Mouse (Mus musculus): ENCODE measurements around the gene Anpep.

The Anpep gene

GRCm38 (mm10) chr7:79860811-79861210 lies at the start of gene Anpep:
Gene Anpep, minus strand, starts transcription at chr7:79861059.
- DNase-seq (ENCODE audit: low read depth, low spot score): no peak

- no peak for DNase-seq (ENCODE audit: low read depth, low spot score)
Observed at GRCm38 (mm10) chr7:79907356-79907755, 46.5 kb upstream of the Anpep start.

- DNase-seq (ENCODE audit: low read depth, low spot score): no peak
Observed at GRCm38 (mm10) chr7:79906914-79907313, 46.1 kb upstream of the Anpep start.

- DNase-seq (ENCODE audit: low read depth, low spot score): no peak
Observed at GRCm38 (mm10) chr7:79905193-79905592, 44.3 kb upstream of the Anpep start.

GRCm38 (mm10) chr7:79903160-79903792 lies 42.4 kb upstream of the Anpep start:
- no peak for DNase-seq (ENCODE audit: low read depth, low spot score)

- DNase-seq (ENCODE audit: low read depth, low spot score): no peak
Observed at GRCm38 (mm10) chr7:79900753-79901152, 39.9 kb upstream of the Anpep start.

GRCm38 (mm10) chr7:79895225-79895624 lies 34.4 kb upstream of the Anpep start:
- DNase-seq (ENCODE audit: low read depth, low spot score): no peak

- DNase-seq (ENCODE audit: low read depth, low spot score): no peak
Observed at GRCm38 (mm10) chr7:79894790-79895189, 33.9 kb upstream of the Anpep start.

GRCm38 (mm10) chr7:79892576-79893428 lies 31.9 kb upstream of the Anpep start:
- DNase-seq (ENCODE audit: low read depth, low spot score): no peak

- no peak for DNase-seq (ENCODE audit: low read depth, low spot score)
Observed at GRCm38 (mm10) chr7:79890436-79891221, 29.8 kb upstream of the Anpep start.

- DNase-seq (ENCODE audit: low read depth, low spot score): no peak
Observed at GRCm38 (mm10) chr7:79888603-79889002, 27.7 kb upstream of the Anpep start.

- DNase-seq (ENCODE audit: low read depth, low spot score): no peak
Observed at GRCm38 (mm10) chr7:79883613-79884334, 22.9 kb upstream of the Anpep start.

GRCm38 (mm10) chr7:79881901-79882300 lies 21.0 kb upstream of the Anpep start:
- no peak for DNase-seq (ENCODE audit: low read depth, low spot score)

GRCm38 (mm10) chr7:79880998-79881397 lies 20.1 kb upstream of the Anpep start:
- DNase-seq (ENCODE audit: low read depth, low spot score): no peak

- DNase-seq (ENCODE audit: low read depth, low spot score): no peak
Observed at GRCm38 (mm10) chr7:79880033-79880432, 19.2 kb upstream of the Anpep start.

GRCm38 (mm10) chr7:79878455-79879025 lies 17.7 kb upstream of the Anpep start:
- DNase-seq (ENCODE audit: low read depth, low spot score): no peak

GRCm38 (mm10) chr7:79873407-79873806 lies 12.5 kb upstream of the Anpep start:
- no peak for DNase-seq (ENCODE audit: low read depth, low spot score)

GRCm38 (mm10) chr7:79871797-79872345 lies 11.0 kb upstream of the Anpep start:
- no peak for DNase-seq (ENCODE audit: low read depth, low spot score)

GRCm38 (mm10) chr7:79869072-79869719 lies 8.3 kb upstream of the Anpep start:
- no peak for DNase-seq (ENCODE audit: low read depth, low spot score)

GRCm38 (mm10) chr7:79868475-79868874 lies 7.6 kb upstream of the Anpep start:
- DNase-seq (ENCODE audit: low read depth, low spot score): no peak

All from retina, adult 2 months (tissue).